Mouse (Mus musculus) midbrain, embryonic 14.5 days (tissue): ENCODE measurements around the gene Ulk4. TPM values are rescaled to one million over a fixed set of nuclear protein-coding genes. Genes with fewer than 3 reads are reported as not detected.

Source experiments
- ATAC-seq: fragments of 200-750 bp; cut with Nextera tagmentation; 2 replicates; pipeline ENCODE4 v1.8.0; 2017; ENCODE audit warnings: moderate number of reproducible peaks, moderate library complexity; ENCODE audit not compliant: low FRiP score, low TSS enrichment
- DNase-seq: peaks from one replicate; pipeline ENCODE4 v3.0.0-alpha.2; 2015
- H3K27ac ChIP-seq: fragments of 300-500 bp; sonication (generic); replicated peaks from 2 replicates; pipeline ENCODE4 v1.5.1; 2014; ENCODE audit warnings: mild to moderate bottlenecking, low read depth, low read length, moderate library complexity
- H3K27me3 ChIP-seq: fragments of 300-500 bp; sonication (generic); 2 replicates; pipeline ENCODE4 v1.6.1; 2014; ENCODE audit warnings: low read length, control low read depth, mixed read lengths; ENCODE audit not compliant: control insufficient read depth, insufficient read depth
- H3K36me3 ChIP-seq: fragments of 300-500 bp; sonication (generic); 2 replicates; pipeline ENCODE4 v1.6.1; 2014; ENCODE audit warnings: low read length, control low read depth; ENCODE audit not compliant: control insufficient read depth, insufficient read depth
- H3K4me1 ChIP-seq: fragments of 300-500 bp; sonication (generic); 2 replicates; pipeline ENCODE4 v1.6.1; 2014; ENCODE audit warnings: mild to moderate bottlenecking, antibody characterized with exemption, low read length, control low read depth; ENCODE audit not compliant: control insufficient read depth, insufficient read depth
- H3K4me2 ChIP-seq: fragments of 300-500 bp; sonication (generic); 2 replicates; pipeline ENCODE4 v1.6.1; 2014; ENCODE audit warnings: mild to moderate bottlenecking, low read length, moderate library complexity
- H3K4me3 ChIP-seq: fragments of 300-500 bp; sonication (generic); replicated peaks from 2 replicates; pipeline ENCODE4 v1.5.1; 2014; ENCODE audit warnings: low read depth, low read length
- H3K9ac ChIP-seq: fragments of 300-500 bp; sonication (generic); replicated peaks from 2 replicates; pipeline ENCODE4 v1.6.1; 2014; ENCODE audit warnings: mild to moderate bottlenecking, low read length, moderate library complexity
- H3K9me3 ChIP-seq: fragments of 300-500 bp; sonication (generic); 2 replicates; pipeline ENCODE4 v1.6.1; 2016; ENCODE audit warnings: low read length, control low read depth, mixed read lengths; ENCODE audit not compliant: control insufficient read depth
- WGBS: fragments of 180-500 bp; shearing (Covaris S2); extraction: QIAGEN DNeasy Blood & Tissue Kit; methylation state at CpG from one replicate; pipeline ENCODE4 v1.1.7; 2014; 5-methylcytosine and 5-hydroxymethylcytosine counted together
- polyA plus RNA-seq: library from polyadenylated mRNA; unstranded; fragments of >200 nt; fragmentation: Nextera tagmentation; extraction: Ambion mirVana; gene quantifications from 2 replicates; pipeline ENCODE4 v1.2.1, GENCODE M21; 2014

Gene Ulk4
- polyA plus RNA-seq, 1 experiment from 2014 or later = 75.7 TPM

DNA sequence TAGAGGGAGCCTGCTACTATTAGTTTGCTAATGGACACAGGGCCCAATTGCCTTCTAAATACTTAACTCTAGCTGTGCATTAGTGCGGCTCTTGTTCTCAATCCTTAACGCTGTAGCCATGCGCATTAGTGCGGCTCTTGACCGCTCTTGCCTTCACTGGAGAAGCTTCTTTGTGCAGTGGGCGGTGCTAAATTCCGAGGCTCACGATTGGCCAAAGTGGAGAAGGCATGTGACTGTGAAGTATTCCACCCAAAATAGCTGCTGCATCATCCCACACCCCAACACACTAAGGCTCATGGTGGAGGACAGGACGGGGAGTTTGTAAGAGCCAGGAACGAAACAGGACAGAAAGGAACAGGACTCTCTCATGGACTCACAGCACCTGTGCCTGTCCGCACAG, 58.4 kb downstream of the Ulk4 start:
- Histone ChIP-seq H3K9ac (no peak overlapping the region), H3K27ac (no peak overlapping the region), H3K9me3 (no peaks in the 10 kb centered on the region), H3K4me3 (no peak overlapping the region), H3K4me2 (no peak overlapping the region), H3K4me1 (no peaks in the 10 kb centered on the region), H3K36me3 (no peaks in the 10 kb centered on the region), H3K27me3 (no peaks in the 10 kb centered on the region)
- ATAC-seq (no peak), DNase-seq (no peak)
- 83% methylated on average over 11 of the region's 11 CpGs for WGBS

- WGBS = 91% methylated on average over 10 of the region's 10 CpGs
- no peaks in the 10 kb centered on the region for H3K9me3 ChIP-seq
- DNase-seq (no peak), ATAC-seq (no peak)
- H3K27ac ChIP-seq = no peak overlapping the region
- H3K9ac ChIP-seq = no peak overlapping the region
- no peak overlapping the region for H3K4me2 ChIP-seq
- no peak overlapping the region for H3K4me3 ChIP-seq
- H3K4me1 ChIP-seq = no peaks in the 10 kb centered on the region
- no peaks in the 10 kb centered on the region for H3K27me3 ChIP-seq
- H3K36me3 ChIP-seq = no peaks in the 10 kb centered on the region
These were observed 58.8 kb downstream of the Ulk4 start for GRCm38 (mm10) chr9:121218230-121218629.

DNA sequence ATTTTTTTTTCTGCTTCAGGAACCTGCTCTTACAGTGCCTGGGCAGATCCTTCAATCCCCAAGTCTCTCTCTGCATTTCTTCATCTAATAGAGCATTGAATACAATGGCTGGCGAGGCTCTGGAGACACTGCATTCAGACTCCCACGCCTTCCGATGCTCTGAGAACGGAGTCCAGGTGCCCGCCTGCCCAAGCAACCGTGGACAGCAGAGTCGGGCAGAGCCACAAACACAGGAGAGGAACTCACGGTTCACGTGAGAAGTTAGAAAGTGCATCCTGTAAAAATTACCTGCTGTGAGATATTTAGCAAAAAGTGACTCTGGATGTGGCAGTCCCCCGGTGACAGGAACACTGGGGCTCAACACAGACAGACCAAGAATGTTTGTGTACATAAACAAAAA, 59.3 kb downstream of the Ulk4 start:
- DNase-seq (no peak), ATAC-seq (no peak)
- Histone ChIP-seq H3K27ac (no peak overlapping the region), H3K4me1 (no peaks in the 10 kb centered on the region), H3K4me3 (no peak overlapping the region), H3K36me3 (no peaks in the 10 kb centered on the region), H3K4me2 (no peak overlapping the region), H3K9me3 (no peaks in the 10 kb centered on the region), H3K9ac (no peak overlapping the region), H3K27me3 (no peaks in the 10 kb centered on the region)
- 91% methylated on average over 10 of the region's 10 CpGs for WGBS

GRCm38 (mm10) chr9:121216536-121217320, 60.3 kb downstream of the Ulk4 start:
- Histone ChIP-seq H3K9ac (no peak overlapping the region), H3K4me2 (no peak overlapping the region), H3K36me3 (no peaks in the 10 kb centered on the region), H3K27ac (no peak overlapping the region), H3K27me3 (no peaks in the 10 kb centered on the region), H3K4me1 (no peaks in the 10 kb centered on the region), H3K4me3 (no peak overlapping the region), H3K9me3 (no peaks in the 10 kb centered on the region)
- ATAC-seq (no peak), DNase-seq (no peak)
- WGBS = 79% methylated on average over 20 of the region's 20 CpGs

DNA sequence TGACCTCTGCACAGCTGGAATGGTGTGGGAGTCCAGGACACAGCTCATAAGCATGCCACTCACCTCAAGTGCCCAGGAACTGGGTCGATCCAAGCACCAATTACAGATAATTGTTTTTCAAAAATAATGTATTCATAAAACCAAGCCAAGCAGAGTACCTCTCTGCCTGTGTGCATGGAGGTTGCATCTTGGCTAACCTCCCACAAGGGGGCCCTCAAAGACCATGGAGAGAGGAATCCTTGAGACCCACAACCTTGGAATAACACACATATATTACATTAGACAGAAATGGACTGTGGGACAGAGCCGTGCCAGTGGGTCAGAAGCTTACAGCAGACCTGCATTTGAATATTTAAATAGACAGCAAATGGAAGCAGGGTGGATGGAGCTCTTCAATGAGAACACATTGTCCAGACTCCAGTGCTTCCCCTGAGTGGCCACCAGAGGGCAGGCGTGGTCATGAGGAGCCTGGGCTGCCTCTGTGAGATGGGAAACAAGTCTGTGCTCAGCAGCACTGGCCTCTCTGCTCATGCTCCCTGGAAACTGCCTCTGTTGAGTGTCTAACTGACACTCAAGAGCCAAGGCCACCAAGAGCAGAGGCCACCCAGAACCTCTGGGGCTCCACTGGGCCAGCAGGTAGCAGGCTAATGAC, 61.5 kb downstream of the Ulk4 start:
- ATAC-seq (peak; percentile 55; the same call in 1 of the 2 replicates), DNase-seq (peak; percentile 86)
- no peak overlapping the region for H3K4me3 ChIP-seq
- H3K36me3 ChIP-seq = no peaks in the 10 kb centered on the region
- WGBS = 34% methylated on average over 3 of the region's 3 CpGs
- no peak overlapping the region for H3K27ac ChIP-seq
- H3K4me1 ChIP-seq = no peaks in the 10 kb centered on the region
- no peak overlapping the region for H3K9ac ChIP-seq
- no peaks in the 10 kb centered on the region for H3K9me3 ChIP-seq
- no peak overlapping the region for H3K4me2 ChIP-seq
- H3K27me3 ChIP-seq = no peaks in the 10 kb centered on the region

GRCm38 (mm10) chr9:121212322-121212721, 64.7 kb downstream of the Ulk4 start:
- H3K4me3 ChIP-seq = no peak overlapping the region
- no peak overlapping the region for H3K27ac ChIP-seq
- peaks cover 4% of the 10 kb centered on the region; the same call in 1 of the 2 replicates for H3K9me3 ChIP-seq
- no peaks in the 10 kb centered on the region for H3K36me3 ChIP-seq
- no peak for DNase-seq
- WGBS = 73% methylated on average over 3 of the region's 3 CpGs
- H3K4me1 ChIP-seq = no peaks in the 10 kb centered on the region
- H3K9ac ChIP-seq = no peak overlapping the region
- no peaks in the 10 kb centered on the region for H3K27me3 ChIP-seq
- no peak overlapping the region for H3K4me2 ChIP-seq
- no peak for ATAC-seq

DNA sequence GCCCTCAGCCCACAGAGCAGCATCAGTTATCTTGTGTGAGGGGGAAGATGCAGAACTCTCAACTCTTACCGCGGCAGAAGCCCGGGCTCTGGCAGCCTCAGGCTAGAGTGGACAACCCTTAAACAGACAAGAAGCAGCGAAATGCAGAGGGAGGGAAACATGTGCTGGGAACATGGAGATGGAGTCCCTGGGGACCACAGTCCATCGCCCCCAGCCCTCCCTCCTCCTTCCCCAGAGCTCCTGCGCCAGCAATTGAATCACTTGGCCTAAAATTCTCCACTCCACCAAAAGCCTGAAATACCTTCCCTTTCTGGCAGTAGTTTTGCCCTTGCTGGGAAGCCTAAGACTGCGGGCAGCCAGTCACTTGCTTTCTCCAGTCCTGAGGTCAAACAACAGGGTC, 72.0 kb downstream of the Ulk4 start:
- WGBS = 80% methylated on average over 7 of the region's 7 CpGs
- Histone ChIP-seq H3K27me3 (no peaks in the 10 kb centered on the region), H3K4me1 (no peaks in the 10 kb centered on the region), H3K9ac (no peak overlapping the region), H3K4me2 (no peak overlapping the region), H3K27ac (no peak overlapping the region), H3K4me3 (no peak overlapping the region), H3K9me3 (peaks cover 4% of the 10 kb centered on the region; the same call in 1 of the 2 replicates), H3K36me3 (no peaks in the 10 kb centered on the region)
- DNase-seq = peak; percentile 14
- ATAC-seq = no peak

DNA sequence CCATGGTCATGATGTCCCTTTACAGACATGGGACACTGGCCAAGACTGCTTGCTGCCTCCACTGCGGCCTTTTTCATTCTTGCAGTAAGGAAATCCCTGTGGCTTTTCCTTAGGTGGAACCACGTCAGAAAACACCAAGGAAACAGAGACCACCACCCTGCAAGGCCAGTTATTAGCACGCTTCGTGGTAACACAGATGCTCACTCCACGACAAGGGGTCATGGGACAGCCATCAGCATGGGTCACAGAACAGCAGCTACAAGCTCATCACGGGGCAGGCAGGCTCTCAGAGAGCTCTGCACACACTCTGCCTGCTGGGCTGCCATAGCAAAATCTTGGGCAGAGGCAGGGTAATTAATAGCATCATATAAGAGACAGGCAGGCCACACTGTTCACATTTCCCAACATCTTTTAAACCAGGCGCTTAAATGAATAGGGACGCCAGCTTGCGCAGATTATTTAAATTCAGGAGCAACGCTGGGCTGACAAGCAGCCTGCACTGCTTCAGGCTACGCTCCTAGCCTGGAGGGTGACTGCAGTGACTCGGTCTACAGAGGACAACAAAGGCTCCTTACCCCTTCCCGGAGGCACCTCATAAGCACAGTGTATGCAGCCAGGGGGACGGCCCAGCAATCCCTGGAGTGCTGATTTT, 72.7 kb downstream of the Ulk4 start:
- DNase-seq (peak; percentile 46), ATAC-seq (no peak)
- Histone ChIP-seq H3K4me2 (no peak overlapping the region), H3K4me3 (no peak overlapping the region), H3K9ac (no peak overlapping the region), H3K27me3 (no peaks in the 10 kb centered on the region), H3K36me3 (no peaks in the 10 kb centered on the region), H3K4me1 (no peaks in the 10 kb centered on the region), H3K27ac (peak overlapping the region; percentile 55), H3K9me3 (peaks cover 2% of the 10 kb centered on the region; the same call in 1 of the 2 replicates)
- 61% methylated on average over 14 of the region's 14 CpGs for WGBS
